Mouse (Mus musculus) hindbrain, postnatal 0 days (tissue): Measurements from ENCODE around the gene Lypla2. TPM values are rescaled to one million over a fixed set of nuclear protein-coding genes. Genes with fewer than 3 reads are reported as not detected.

ENCODE experiments used
- ATAC-seq: fragments of 200-750 bp; cut with Nextera tagmentation; 2 replicates; pipeline ENCODE4 v1.8.0; 2017; ENCODE audit warnings: mild to moderate bottlenecking, moderate TSS enrichment, moderate library complexity
- DNase-seq: peaks from one replicate; pipeline ENCODE4 v3.0.0-alpha.2; 2015; ENCODE audit warnings: low spot score
- H3K27ac ChIP-seq: fragments of 300-500 bp; sonication (generic); 2 replicates; pipeline ENCODE4 v1.5.1; 2014; ENCODE audit warnings: mild to moderate bottlenecking
- H3K27me3 ChIP-seq: fragments of 300-500 bp; sonication (generic); 2 replicates; pipeline ENCODE4 v1.6.1; 2014; ENCODE audit warnings: low read length, mixed read lengths; ENCODE audit not compliant: insufficient read depth
- H3K36me3 ChIP-seq: fragments of 300-500 bp; sonication (generic); 2 replicates; pipeline ENCODE4 v1.6.1; 2014; ENCODE audit warnings: low read length, mixed read lengths; ENCODE audit not compliant: insufficient read depth
- H3K4me1 ChIP-seq: fragments of 300-500 bp; sonication (generic); 2 replicates; pipeline ENCODE4 v1.6.1; 2014; ENCODE audit warnings: antibody characterized with exemption, low read length, mixed read lengths; ENCODE audit not compliant: insufficient read depth
- H3K4me2 ChIP-seq: fragments of 300-500 bp; sonication (generic); 2 replicates; pipeline ENCODE4 v1.6.1; 2014; ENCODE audit warnings: low read depth, mild to moderate bottlenecking, low read length, moderate library complexity, mixed read lengths
- H3K4me3 ChIP-seq: fragments of 300-500 bp; sonication (generic); 2 replicates; pipeline ENCODE4 v1.5.1; 2014; ENCODE audit warnings: low read length
- H3K9ac ChIP-seq: fragments of 300-500 bp; sonication (generic); replicated peaks from 2 replicates; pipeline ENCODE4 v1.6.1; 2014; ENCODE audit warnings: mild to moderate bottlenecking, low read length, moderate library complexity, mixed read lengths
- H3K9me3 ChIP-seq: fragments of 300-500 bp; sonication (generic); 2 replicates; pipeline ENCODE4 v1.6.1; 2016; ENCODE audit warnings: low read length, mixed read lengths
- CTCF ChIP-seq: IDR thresholded peaks from 2 replicates; pipeline ENCODE4 v1.5.1; 2016; ENCODE audit warnings: antibody characterized with exemption, control low read depth, low read depth
- WGBS: fragments of 180-500 bp; shearing (Covaris S2); extraction: QIAGEN DNeasy Blood & Tissue Kit; methylation state at CpG from one replicate; pipeline ENCODE4 v1.1.7; 2014; 5-methylcytosine and 5-hydroxymethylcytosine counted together
- polyA plus RNA-seq: library from polyadenylated mRNA; unstranded; fragments of >200 nt; fragmentation: Nextera tagmentation; extraction: Ambion mirVana; gene quantifications from 2 replicates; pipeline ENCODE4 v1.2.1, GENCODE M21; 2015
- total RNA-seq: library from RNA; depleted of rRNA; stranded (reverse); fragments of >200 nt; gene quantifications from 2 replicates; pipeline ENCODE4 v1.2.3, GENCODE M21; 2014; rRNA removed

Lypla2 gene
- total and polyA plus RNA-seq, 2 experiments from 2014 or later, result 172 to 186 TPM

DNA sequence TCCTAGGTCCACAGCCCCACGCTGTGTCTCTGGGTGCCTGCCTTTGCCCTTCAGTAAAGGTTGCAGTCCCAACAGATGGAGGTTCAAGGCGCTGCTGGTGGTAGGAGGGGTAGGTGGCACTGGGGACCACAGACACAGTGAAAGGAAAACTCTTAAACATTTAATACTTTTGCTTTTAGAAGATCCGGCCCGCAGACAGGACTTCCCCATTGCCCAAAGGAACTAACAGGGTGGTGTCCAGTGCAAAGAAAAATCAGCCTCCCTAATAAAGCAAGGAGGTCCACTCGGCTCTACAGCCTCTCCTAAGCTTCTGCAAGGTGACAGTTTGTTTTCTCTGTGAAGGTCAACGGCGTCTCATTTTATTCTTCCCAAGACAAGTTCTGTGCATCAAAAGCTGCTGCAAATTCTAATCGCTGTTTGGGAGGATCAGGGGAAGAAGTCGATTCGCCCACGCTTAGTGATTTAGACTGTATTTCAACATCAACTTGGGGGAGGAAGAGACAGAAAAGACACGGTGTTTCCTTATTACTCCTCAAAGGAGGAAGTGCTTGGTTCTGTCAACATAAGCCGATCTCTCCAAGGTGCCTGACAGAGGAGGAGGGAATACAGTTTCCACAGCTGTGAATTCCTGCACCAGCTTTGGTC is 53.7 kb downstream of the Lypla2 start:
- H3K36me3 ChIP-seq, result no peaks in the 10 kb centered on the region
- H3K27me3 ChIP-seq, result no peaks in the 10 kb centered on the region
- H3K4me1 ChIP-seq, result peaks cover 5% of the 10 kb centered on the region; the same call in 1 of the 2 replicates
- no peaks in the 10 kb centered on the region for H3K9me3 ChIP-seq
- no peak overlapping the region for H3K4me3 ChIP-seq
- no peak for DNase-seq
- no peak overlapping the region for H3K4me2 ChIP-seq
- no peak overlapping the region for H3K9ac ChIP-seq
- no peak overlapping the region for H3K27ac ChIP-seq
- ATAC-seq, result no peak
- 90% methylated on average over 13 of the region's 13 CpGs for WGBS
- TF ChIP-seq CTCF, result no peak

Other genes with a start within 250 kb of the Lypla2 start
- gene Il22ra1, start 244.5 kb downstream of the Lypla2 start, total RNA-seq, result 0.84 TPM in 1 of 2 replicates, not detected in the other
- not detected in 2 replicates for gene Il22ra1, start 244.5 kb downstream of the Lypla2 start, polyA plus RNA-seq
- gene Myom3, start 212.9 kb downstream of the Lypla2 start, total RNA-seq, result 0.58 and 2.0 TPM in 2 replicates
- 1.4 and 1.6 TPM in 2 replicates for gene Myom3, start 212.9 kb downstream of the Lypla2 start, polyA plus RNA-seq
- gene Srsf10, start 116.9 kb downstream of the Lypla2 start, total RNA-seq, result 52.8 and 61.0 TPM in 2 replicates
- 147 and 155 TPM in 2 replicates for gene Srsf10, start 116.9 kb downstream of the Lypla2 start, polyA plus RNA-seq
- gene Pnrc2, start 98.8 kb downstream of the Lypla2 start, total RNA-seq, result 54.9 and 55.0 TPM in 2 replicates
- 81.7 and 90.4 TPM in 2 replicates for gene Pnrc2, start 98.8 kb downstream of the Lypla2 start, polyA plus RNA-seq
- gene Cnr2, start 77.2 kb downstream of the Lypla2 start, total RNA-seq, result 0.04 and 0.58 TPM in 2 replicates
- gene Cnr2, start 77.2 kb downstream of the Lypla2 start, polyA plus RNA-seq, result 0.04 and 0.06 TPM in 2 replicates
- 42.5 and 43.6 TPM in 2 replicates for gene Fuca1, start 51.9 kb downstream of the Lypla2 start, total RNA-seq
- 92.8 and 97.3 TPM in 2 replicates for gene Fuca1, start 51.9 kb downstream of the Lypla2 start, polyA plus RNA-seq
- 27.0 and 38.6 TPM in 2 replicates for gene Hmgcl, start 26.2 kb downstream of the Lypla2 start, total RNA-seq
- 55.0 and 60.0 TPM in 2 replicates for gene Hmgcl, start 26.2 kb downstream of the Lypla2 start, polyA plus RNA-seq
- gene Gale, start 8.9 kb downstream of the Lypla2 start, total RNA-seq, result 36.2 and 41.2 TPM in 2 replicates
- 39.8 and 40.2 TPM in 2 replicates for gene Gale, start 8.9 kb downstream of the Lypla2 start, polyA plus RNA-seq
- 53.2 and 60.2 TPM in 2 replicates for gene Pithd1, start 14.6 kb upstream of the Lypla2 start, total RNA-seq
- gene Pithd1, start 14.6 kb upstream of the Lypla2 start, polyA plus RNA-seq, result 84.5 and 85.7 TPM in 2 replicates
- 20.9 and 26.5 TPM in 2 replicates for gene Eloa, start 49.1 kb upstream of the Lypla2 start, total RNA-seq
- gene Eloa, start 49.1 kb upstream of the Lypla2 start, polyA plus RNA-seq, result 19.7 and 19.8 TPM in 2 replicates
- gene Rpl11, start 80.8 kb upstream of the Lypla2 start, total RNA-seq, result 765 and 914 TPM in 2 replicates
- 297 and 312 TPM in 2 replicates for gene Rpl11, start 80.8 kb upstream of the Lypla2 start, polyA plus RNA-seq
- 204 and 344 TPM in 2 replicates for gene Id3, start 170.9 kb upstream of the Lypla2 start, total RNA-seq
- 253 and 254 TPM in 2 replicates for gene Id3, start 170.9 kb upstream of the Lypla2 start, polyA plus RNA-seq
- gene E2f2, start 199.8 kb upstream of the Lypla2 start, total RNA-seq, result 3.5 and 3.7 TPM in 2 replicates
- 2.3 and 2.4 TPM in 2 replicates for gene E2f2, start 199.8 kb upstream of the Lypla2 start, polyA plus RNA-seq
- 9.1 and 10.5 TPM in 2 replicates for gene Asap3, start 233.7 kb upstream of the Lypla2 start, total RNA-seq
- 4.1 TPM in 2 replicates for gene Asap3, start 233.7 kb upstream of the Lypla2 start, polyA plus RNA-seq